Mouse (Mus musculus) olfactory bulb, adult 2 months (tissue): ENCODE data around the gene Gypa.

Experiments used
- CTCF ChIP-seq: fragments of 200-500 bp; IDR thresholded peaks from 2 replicates; pipeline ENCODE4 v1.5.1; 2012; ENCODE audit warnings: low read depth, mild to moderate bottlenecking, low read length, moderate library complexity; ENCODE audit not compliant: insufficient read depth
- POLR2A ChIP-seq: fragments of 200-500 bp; IDR thresholded peaks from 2 replicates; pipeline ENCODE4 v1.6.1; 2012; ENCODE audit warnings: mild to moderate bottlenecking, low read depth, low read length, moderate library complexity; ENCODE audit not compliant: insufficient read depth

DNA sequence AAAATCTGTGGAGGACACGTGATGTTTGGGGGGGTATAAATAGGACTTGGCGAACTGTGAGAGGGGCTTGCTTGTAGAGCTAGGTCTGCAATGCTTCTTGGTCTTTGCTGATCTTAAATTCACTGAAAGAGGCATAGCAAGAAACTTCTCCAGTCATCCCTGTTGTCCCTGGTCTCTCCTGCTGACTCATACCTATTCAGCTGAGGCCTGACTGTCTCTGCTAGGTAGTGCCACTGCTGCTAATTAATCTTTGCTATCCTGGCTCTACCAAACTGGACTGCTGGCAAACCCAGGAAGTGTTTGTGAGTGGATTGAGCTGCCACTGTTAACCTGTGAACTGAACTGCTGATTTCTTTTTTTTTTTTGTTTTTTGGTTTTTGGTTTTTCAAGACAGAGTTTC, 61.4 kb downstream of the Gypa start:
- TF ChIP-seq CTCF (no peak), POLR2A (no peak)
